Mouse (Mus musculus): ENCODE data around the gene Usp54.

- no peak for TF ChIP-seq EP300 (IDR thresholded peaks at IDR 0.05; ENCODE audit: low read length)
- no peak for TF ChIP-seq POLR2A (IDR thresholded peaks at IDR 0.05; ENCODE audit: low read depth, low read length)
- no peak for TF ChIP-seq ZMIZ1 (IDR thresholded peaks at IDR 0.05; ENCODE audit: low read depth, low read length)
- no peak for TF ChIP-seq ZKSCAN1 (IDR thresholded peaks at IDR 0.05; ENCODE audit: borderline replicate concordance, low read depth, low read length)
- no peak for TF ChIP-seq TBP (conservative IDR thresholded peaks at IDR 0.05; ENCODE audit: low read depth, low read length)
- no peak for TF ChIP-seq CTCF (conservative IDR thresholded peaks at IDR 0.05 in 1 of 2, IDR thresholded peaks at IDR 0.05 in 1 of 2; ENCODE audit: low read depth in 2 of 2, low read length in 2 of 2)
Measured at GRCm38 (mm10) chr14:20610146-20610545, 30.7 kb downstream of the Usp54 start.

All from CH12.LX (cell line).